Mouse (Mus musculus) spleen, postnatal 0 days (tissue): Measurements from ENCODE around the gene Ctdspl. TPM values are rescaled to one million over a fixed set of nuclear protein-coding genes. Genes with fewer than 3 reads are reported as not detected.

Source experiments
- polyA plus RNA-seq: library from polyadenylated mRNA; unstranded; fragments of >200 nt; fragmentation: Nextera tagmentation; extraction: Ambion mirVana; gene quantifications from 2 replicates; pipeline ENCODE4 v1.2.1, GENCODE M21; 2015

Gene Ctdspl
- polyA plus RNA-seq: 7.0 and 10.3 TPM in 2 replicates

GRCm38 (mm10) chr9:118926111-118926650 is at the start of gene Ctdspl:
Gene Ctdspl (plus strand): TSS chr9:118926453.

GRCm38 (mm10) chr9:119052154-119052944 is 126.1 kb downstream of the Ctdspl start, which contains the start of gene Vill:
Gene Vill (plus strand): TSS chr9:119052778.

Other genes starting within 250 kb of the Ctdspl start
- 10.3 and 11.9 TPM in 2 replicates for gene Vill, start 126.3 kb downstream of the Ctdspl start, polyA plus RNA-seq
- gene Plcd1, start 167.0 kb downstream of the Ctdspl start, polyA plus RNA-seq: 4.3 and 6.7 TPM in 2 replicates
- gene Dlec1, start 176.0 kb downstream of the Ctdspl start, polyA plus RNA-seq: 0.06 and 0.11 TPM in 2 replicates
- 0.51 and 0.79 TPM in 2 replicates for gene Acaa1b, start 230.6 kb downstream of the Ctdspl start, polyA plus RNA-seq
- gene Gm47289, start 232.7 kb downstream of the Ctdspl start, polyA plus RNA-seq: not detected in 2 replicates